Mouse (Mus musculus) myocyte (in vitro differentiated cells): ENCODE results near the gene Camk2n2. TPM values are rescaled to one million over a fixed set of nuclear protein-coding genes. Genes with fewer than 3 reads are reported as not detected.
A peak's percentile ranks its signal among the peaks of the same experiment; 100 is the strongest.

ENCODE experiments used
- H3K27me3 ChIP-seq: one replicate; pipeline ENCODE4 v1.6.1; 2011; ENCODE audit not compliant: control insufficient read depth, insufficient read depth, insufficient read length
- H3K36me3 ChIP-seq: one replicate; pipeline ENCODE4 v1.6.1; 2011; ENCODE audit not compliant: control insufficient read depth, insufficient read depth
- H3K4me2 ChIP-seq: one replicate; pipeline ENCODE4 v1.6.1; 2011; ENCODE audit warnings: low read depth, control low read depth
- H3K4me3 ChIP-seq: one replicate; pipeline ENCODE4 v1.5.1; 2011; ENCODE audit warnings: mild to moderate bottlenecking, control low read depth, moderate library complexity
- H3K79me2 ChIP-seq: one replicate; pipeline ENCODE4 v1.6.1; 2011; ENCODE audit not compliant: control insufficient read depth, insufficient read depth
- H3ac ChIP-seq: one replicate; pipeline ENCODE4 v1.6.1; 2011; ENCODE audit not compliant: control insufficient read depth, insufficient read length
- CEBPB ChIP-seq: IDR thresholded peaks from 2 replicates; pipeline ENCODE4 v1.6.1; 2011; ENCODE audit warnings: mild to moderate bottlenecking, moderate library complexity; ENCODE audit not compliant: poor library complexity, insufficient read depth, severe bottlenecking
- E2F4 ChIP-seq: IDR thresholded peaks from one replicate; pipeline ENCODE4 v1.6.1; 2011; ENCODE audit warnings: mild to moderate bottlenecking, control low read depth, moderate library complexity; ENCODE audit not compliant: insufficient read depth
- MAX ChIP-seq: IDR thresholded peaks from one replicate; pipeline ENCODE4 v1.6.1; 2011; ENCODE audit warnings: low read depth, mild to moderate bottlenecking, control low read depth
- MYOD1 ChIP-seq, 3 experiments: IDR thresholded peaks; one replicate each; pipeline ENCODE4 v1.6.1; 2011; ENCODE audit warnings: control low read depth in 2 of 3, low read depth in 2 of 3, mild to moderate bottlenecking in 2 of 3, moderate library complexity in 1 of 3; ENCODE audit not compliant: insufficient read length in 2 of 3, control insufficient read depth in 1 of 3
- MYOG ChIP-seq, 3 experiments: IDR thresholded peaks; one replicate each; pipeline ENCODE4 v1.6.1; 2011; ENCODE audit warnings: control low read depth in 2 of 3, low read depth in 2 of 3, mild to moderate bottlenecking in 2 of 3; ENCODE audit not compliant: insufficient read length in 2 of 3, control insufficient read depth in 1 of 3, insufficient read depth in 1 of 3
- POLR2A ChIP-seq: IDR thresholded peaks from one replicate; pipeline ENCODE4 v1.6.1; 2011; ENCODE audit warnings: low read depth, mild to moderate bottlenecking, control low read depth, moderate library complexity; ENCODE audit not compliant: insufficient read length
- POLR2AphosphoS2 ChIP-seq: IDR thresholded peaks from one replicate; pipeline ENCODE4 v1.6.1; 2011; ENCODE audit warnings: low read depth, control low read depth; ENCODE audit not compliant: insufficient read length
- REST ChIP-seq: IDR thresholded peaks from one replicate; pipeline ENCODE4 v1.6.1; 2011; ENCODE audit warnings: mild to moderate bottlenecking, control low read depth, moderate library complexity; ENCODE audit not compliant: insufficient read depth, insufficient read length
- SRF ChIP-seq: IDR thresholded peaks from one replicate; pipeline ENCODE4 v1.6.1; 2011; ENCODE audit warnings: low read depth; ENCODE audit not compliant: control insufficient read depth, insufficient read length
- TCF12 ChIP-seq: IDR thresholded peaks from one replicate; pipeline ENCODE4 v1.6.1; 2011; ENCODE audit warnings: mild to moderate bottlenecking, control low read depth; ENCODE audit not compliant: poor library complexity, insufficient read depth, severe bottlenecking
- TCF3 ChIP-seq: IDR thresholded peaks from one replicate; pipeline ENCODE4 v1.6.1; 2011; ENCODE audit warnings: low read depth, control low read depth; ENCODE audit not compliant: insufficient read length
- USF1 ChIP-seq: IDR thresholded peaks from one replicate; pipeline ENCODE4 v1.6.1; 2011; ENCODE audit warnings: low read depth, mild to moderate bottlenecking, control low read depth, moderate library complexity
- polyA plus RNA-seq: library from polyadenylated mRNA; unstranded; fragments of >200 nt; fragmentation: generic; extraction: Trizol; gene quantifications from one replicate; pipeline ENCODE4 v1.2.1, GENCODE M21; 2012; ENCODE audit warnings: missing spikeins

Camk2n2 gene
- polyA plus RNA-seq, 1 experiment: 9.4 TPM

DNA sequence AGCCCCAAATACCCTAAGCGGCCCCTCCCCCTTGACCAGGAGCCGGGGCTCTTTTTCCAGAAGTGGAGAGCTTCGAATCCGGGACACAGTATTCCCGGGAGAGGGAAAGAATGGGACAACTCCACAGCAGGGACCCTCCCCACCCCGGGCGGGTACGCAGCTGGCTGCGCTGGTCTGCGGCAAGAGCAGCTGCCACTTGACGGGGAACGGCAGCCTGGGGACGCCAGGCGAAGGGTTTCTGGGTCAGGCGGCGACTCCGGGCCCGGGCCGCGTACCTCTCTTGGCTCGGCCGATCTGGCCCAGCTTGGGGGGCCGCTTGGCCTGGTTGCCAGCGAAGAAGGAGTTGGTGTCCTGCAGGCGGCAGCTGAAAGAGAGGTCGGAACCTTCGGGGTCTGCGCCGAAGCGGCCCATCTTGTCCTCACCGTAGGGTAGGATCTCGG lies 316 bp downstream of the Camk2n2 start:
- Histone ChIP-seq H3K36me3 (no peaks in the 10 kb centered on the region), H3K79me2 (no peaks in the 10 kb centered on the region), H3K4me3 (peak overlapping the region; percentile 43), H3ac (peak overlapping the region; percentile 66), H3K27me3 (no peaks in the 10 kb centered on the region), H3K4me2 (peak overlapping the region; percentile 86)
- peak; percentile 17 for TF ChIP-seq TCF3
- TF ChIP-seq POLR2AphosphoS2: peak; percentile 20
- TF ChIP-seq SRF: no peak
- TF ChIP-seq E2F4: no peak
- TF ChIP-seq MYOG (IDR thresholded peaks at IDR 0.05; ENCODE audit: control insufficient read depth in 1 of 3, insufficient read depth in 1 of 3, insufficient read length in 2 of 3, low read depth in 2 of 3): peak in 2 of 3 experiments; percentile 89 to 91
- peak in 2 of 3 experiments; percentile 70 to 80 for TF ChIP-seq MYOD1 (IDR thresholded peaks at IDR 0.05; ENCODE audit: control insufficient read depth in 1 of 3, insufficient read length in 2 of 3, low read depth in 2 of 3)
- TF ChIP-seq MAX: no peak

DNA sequence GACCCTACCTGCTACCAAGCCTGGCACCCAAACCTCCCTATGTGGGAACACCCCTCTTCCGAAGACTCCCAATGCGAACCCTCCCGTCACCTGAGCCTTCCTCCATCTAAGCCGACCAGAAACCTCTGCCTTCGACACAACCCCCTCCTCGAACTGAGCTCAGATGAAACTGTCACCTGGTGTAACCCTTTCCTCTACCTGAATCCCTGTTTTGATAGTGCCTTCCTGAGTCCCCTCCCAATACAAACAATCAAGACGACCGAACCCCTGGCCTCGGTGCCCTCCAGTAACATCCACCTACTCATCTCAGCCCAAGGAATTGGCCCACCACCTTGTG lies 720 bp downstream of the Camk2n2 start:
- H3K79me2 ChIP-seq: no peaks in the 10 kb centered on the region
- no peaks in the 10 kb centered on the region for H3K27me3 ChIP-seq
- peak overlapping the region; percentile 66 for H3ac ChIP-seq
- peak overlapping the region; percentile 86 for H3K4me2 ChIP-seq
- peak overlapping the region; percentile 43 for H3K4me3 ChIP-seq
- no peaks in the 10 kb centered on the region for H3K36me3 ChIP-seq
- TF ChIP-seq TCF3 (no peak), MAX (no peak), TCF12 (no peak), POLR2A (no peak), SRF (no peak), REST (no peak), USF1 (no peak), POLR2AphosphoS2 (no peak), MYOG (IDR thresholded peaks at IDR 0.05; ENCODE audit: control insufficient read depth in 1 of 3, insufficient read depth in 1 of 3, insufficient read length in 2 of 3, low read depth in 2 of 3) (no peak), E2F4 (no peak), MYOD1 (IDR thresholded peaks at IDR 0.05; ENCODE audit: control insufficient read depth in 1 of 3, insufficient read length in 2 of 3, low read depth in 2 of 3) (no peak), CEBPB (no peak)

DNA sequence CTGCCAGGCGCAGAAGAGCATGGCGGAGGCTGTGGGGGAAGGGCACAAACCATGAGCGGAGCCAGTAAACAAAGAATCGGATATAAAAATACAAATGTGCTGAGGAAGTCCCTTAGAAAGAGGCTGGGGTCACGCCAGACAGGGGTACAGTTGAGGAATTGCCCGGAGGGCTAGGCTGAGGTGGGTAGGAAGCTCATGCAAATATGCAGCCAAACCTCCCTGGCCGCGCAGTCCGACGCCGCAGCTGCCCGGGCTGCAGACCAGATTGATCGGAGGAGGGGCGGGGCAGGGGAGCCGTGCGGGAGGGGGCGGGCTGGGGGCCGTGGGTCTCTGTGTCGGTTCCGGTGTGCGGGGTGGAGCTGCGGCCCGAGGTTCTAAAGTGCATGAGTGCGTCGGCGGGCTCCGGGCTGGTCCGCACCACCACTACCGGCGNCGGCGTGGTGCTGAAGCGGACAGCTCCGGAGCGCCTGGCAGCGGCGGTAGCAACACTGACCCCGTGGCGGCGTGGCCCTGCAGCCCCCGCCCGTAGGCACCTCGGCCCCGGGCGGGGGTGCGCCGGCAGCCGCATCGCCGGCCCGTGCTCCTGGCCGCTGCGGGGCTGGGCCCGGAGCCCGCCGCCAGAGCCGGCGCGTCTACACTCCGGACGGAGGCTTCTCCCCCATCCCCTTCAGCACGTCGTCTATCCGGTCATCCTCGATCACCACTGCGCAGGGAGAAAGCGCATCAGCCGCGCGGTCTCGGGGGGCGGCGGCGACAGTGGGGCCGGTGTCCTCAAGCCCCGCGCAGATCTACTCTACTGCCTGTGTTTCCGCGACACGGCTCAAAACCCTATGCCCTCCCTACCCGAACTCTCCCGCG lies 1.3 kb downstream of the Camk2n2 start:
- H3K4me2 ChIP-seq: peak overlapping the region; percentile 86

DNA sequence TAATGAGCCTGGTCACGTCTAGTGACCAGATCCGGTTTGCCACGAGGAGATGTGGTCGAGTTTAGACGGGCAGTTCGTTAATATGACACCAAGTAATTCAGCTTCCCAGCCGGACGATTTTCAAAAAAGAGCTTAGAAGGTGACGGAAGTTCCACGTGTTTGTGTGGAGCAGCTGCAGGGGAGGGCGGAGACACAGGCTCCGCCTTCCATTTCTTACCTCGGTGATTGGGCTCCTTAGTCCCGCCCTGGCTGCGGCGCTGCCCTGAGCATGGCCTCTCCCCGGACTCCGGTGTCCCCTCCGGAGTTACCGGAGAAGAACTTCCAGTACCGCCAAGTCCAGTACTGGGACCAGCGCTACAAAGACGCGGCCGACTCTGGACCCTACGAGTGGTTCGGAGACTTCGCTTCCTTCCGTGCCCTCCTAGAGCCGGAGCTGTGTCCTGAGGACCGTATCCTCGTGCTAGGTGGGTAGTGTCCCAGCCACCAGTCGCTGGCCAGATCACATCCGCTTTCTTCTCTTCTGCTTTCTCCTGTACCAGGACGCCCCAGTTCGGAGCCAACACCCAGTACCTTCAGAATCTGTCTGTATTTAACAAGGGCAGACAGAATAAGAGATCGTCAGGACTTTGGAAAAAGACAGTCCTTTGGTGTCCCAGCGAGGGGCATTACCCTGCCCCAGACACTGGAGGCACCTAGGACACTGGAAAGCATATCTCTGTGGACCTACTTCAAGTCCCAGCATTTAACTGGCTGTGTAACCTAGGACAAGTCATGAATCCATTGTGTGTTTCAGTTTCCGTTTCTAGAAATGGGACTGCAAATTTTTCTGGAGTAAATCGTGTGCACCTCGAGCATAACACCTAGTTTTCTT lies 9.5 kb downstream of the Camk2n2 start, which contains the start of the genes Eef1akmt4, Gm49333 and Alg3:
Eef1akmt4 (plus strand) TSS at position 237 of the 871 bp plus-strand sequence.
Gm49333 (plus strand) TSS at position 254 of the 871 bp plus-strand sequence.
Alg3 (minus strand) TSS at position 379 of the 871 bp plus-strand sequence.
- H3ac ChIP-seq: peak within 1 kb of the TSS; percentile 33
- peak within 1 kb of the TSS; percentile 71 for H3K4me3 ChIP-seq
- TF ChIP-seq USF1 (peak; percentile 20), SRF (no peak), MYOD1 (IDR thresholded peaks at IDR 0.05; ENCODE audit: control insufficient read depth in 1 of 3, insufficient read length in 2 of 3, low read depth in 2 of 3) (peak; percentile 37 to 87 (median 79)), TCF12 (no peak), POLR2AphosphoS2 (peak; percentile 47), REST (no peak), MYOG (IDR thresholded peaks at IDR 0.05; ENCODE audit: control insufficient read depth in 1 of 3, insufficient read depth in 1 of 3, insufficient read length in 2 of 3, low read depth in 2 of 3) (peak; percentile 60 to 87 (median 84)), POLR2A (peak; percentile 68), MAX (peak; percentile 89)
- H3K79me2 ChIP-seq: peaks cover 15% of the 10 kb centered on the region
- peak within 1 kb of the TSS; percentile 100 for H3K4me2 ChIP-seq
- H3K36me3 ChIP-seq: no peaks in the 10 kb centered on the region
- H3K27me3 ChIP-seq: no peaks in the 10 kb centered on the region

More for the DNA sequence above, 1.3 kb downstream of the Camk2n2 start:
- Histone ChIP-seq H3K36me3 (no peaks in the 10 kb centered on the region), H3K79me2 (no peaks in the 10 kb centered on the region), H3K4me3 (peak overlapping the region; percentile 43), H3ac (no peak overlapping the region), H3K27me3 (no peaks in the 10 kb centered on the region)
- TF ChIP-seq E2F4: no peak
- TF ChIP-seq TCF3: no peak
- TF ChIP-seq SRF: no peak
- TF ChIP-seq POLR2A: peak; percentile 7
- peak in 1 of 3 experiments; percentile 19 for TF ChIP-seq MYOD1 (IDR thresholded peaks at IDR 0.05; ENCODE audit: control insufficient read depth in 1 of 3, insufficient read length in 2 of 3, low read depth in 2 of 3)
- TF ChIP-seq MAX: no peak
- no peak for TF ChIP-seq USF1
- no peak for TF ChIP-seq CEBPB
- TF ChIP-seq REST: peak; percentile 83
- TF ChIP-seq TCF12: no peak
- no peak for TF ChIP-seq MYOG (IDR thresholded peaks at IDR 0.05; ENCODE audit: control insufficient read depth in 1 of 3, insufficient read depth in 1 of 3, insufficient read length in 2 of 3, low read depth in 2 of 3)
- TF ChIP-seq POLR2AphosphoS2: peak; percentile 4
